Mouse (Mus musculus) embryonic fibroblast, embryonic 13.5 days (primary cell): Measurements from ENCODE around the gene Shank2.

Experiments used
- CTCF ChIP-seq: IDR thresholded peaks from 2 replicates; pipeline ENCODE4 v1.5.1; 2011; ENCODE audit warnings: mild to moderate bottlenecking, control low read depth, low read length, moderate library complexity, borderline replicate concordance; ENCODE audit not compliant: insufficient read depth
- POLR2A ChIP-seq: IDR thresholded peaks from 2 replicates; pipeline ENCODE4 v1.6.1; 2011; ENCODE audit warnings: low read depth, mild to moderate bottlenecking, control low read depth, low read length, moderate library complexity

DNA sequence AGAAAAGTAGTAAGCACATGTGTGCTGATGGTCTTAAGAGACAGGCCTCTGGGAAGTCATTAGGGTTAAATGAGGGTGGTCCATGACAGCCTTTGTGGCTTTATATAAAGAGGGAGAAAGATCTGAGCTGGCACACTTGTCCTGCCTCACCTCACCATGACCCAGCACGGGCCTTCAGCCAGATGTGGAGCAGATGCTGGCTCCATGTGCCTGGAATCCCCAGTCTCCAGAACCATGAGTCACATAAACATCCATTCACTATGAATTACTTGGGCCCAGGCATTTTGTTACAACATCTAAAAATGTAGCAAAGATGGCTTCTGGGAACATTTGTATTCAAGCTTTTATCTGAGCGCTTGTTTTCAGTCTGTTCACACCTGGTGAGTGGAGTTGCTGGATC lies 297.6 kb downstream of the Shank2 start:
- TF ChIP-seq CTCF (no peak), POLR2A (no peak)
